Mouse (Mus musculus): ENCODE measurements around the gene Hmgb1.

DNA sequence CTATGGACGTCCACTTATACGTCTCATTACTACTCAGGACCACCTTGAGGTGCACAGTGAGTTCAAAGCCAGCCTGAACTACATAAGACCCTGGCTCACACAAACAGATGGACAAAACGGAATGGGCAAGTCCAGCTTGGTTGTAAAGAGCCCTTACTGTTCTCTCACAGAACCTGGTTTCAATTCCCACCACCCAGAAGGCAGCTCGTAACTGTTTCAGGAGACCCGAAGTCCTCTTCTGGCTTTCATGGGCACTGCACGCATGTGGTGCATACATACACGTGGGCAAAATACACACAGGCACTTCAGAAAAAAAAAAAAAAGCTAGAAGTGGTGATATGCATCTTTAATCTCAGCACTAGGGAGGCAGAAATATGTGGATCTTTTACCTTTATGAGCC lies 139.2 kb downstream of the Hmgb1 start:
- TF ChIP-seq POLR2A (IDR thresholded peaks at IDR 0.05; ENCODE audit: control insufficient read depth, low read depth, low read length) (no peak), CTCF (IDR thresholded peaks at IDR 0.05; ENCODE audit: control insufficient read depth, insufficient read depth, insufficient replicate concordance, low read depth, low read length) (no peak)
